Mouse (Mus musculus): ENCODE results near the gene Olfr495. TPM values are rescaled to one million over a fixed set of nuclear protein-coding genes. Genes with fewer than 3 reads are reported as not detected.

Gene Olfr495
- polyA plus RNA-seq (2016; fragmentation: Nextera tagmentation; extraction: Ambion mirVana) = not detected in 2 replicates

GRCm38 (mm10) chr7:108392867-108393266, at the start of gene Olfr495:
TSS of gene Olfr495 (plus strand) at chr7:108393167.
- Histone ChIP-seq H3K9me3 (replicated peaks) (no peaks in the 10 kb centered on the region), H3K27me3 (ENCODE audit: low read depth, poor library complexity, severe bottlenecking) (no peaks in the 10 kb centered on the region), H3K4me1 (no peaks in the 10 kb centered on the region), H3K36me3 (no peaks in the 10 kb centered on the region), H3K27ac (replicated peaks) (no peak within 1 kb of the TSS), H3K4me3 (no peak within 1 kb of the TSS)
- no peak for DNase-seq (ENCODE audit: low spot score)
- WGBS = 78% methylated on average over 1 of the region's 1 CpGs

GRCm38 (mm10) chr7:108346879-108347278, 46.1 kb upstream of the Olfr495 start, which contains the start of gene Olfr493:
TSS of gene Olfr493 (minus strand) at chr7:108346979.
- H3K9me3 ChIP-seq (replicated peaks) = no peaks in the 10 kb centered on the region
- H3K4me3 ChIP-seq = no peak within 1 kb of the TSS
- H3K4me1 ChIP-seq = no peaks in the 10 kb centered on the region
- no peaks in the 10 kb centered on the region for H3K27me3 ChIP-seq (ENCODE audit: low read depth, poor library complexity, severe bottlenecking)
- H3K36me3 ChIP-seq = no peaks in the 10 kb centered on the region
- no peak for DNase-seq (ENCODE audit: low spot score)
- WGBS = 78% methylated on average over 1 of the region's 1 CpGs
- H3K27ac ChIP-seq (replicated peaks) = no peak within 1 kb of the TSS

- Histone ChIP-seq H3K9me3 (replicated peaks) (no peaks in the 10 kb centered on the region), H3K27ac (replicated peaks) (no peak within 1 kb of the TSS), H3K4me3 (no peak within 1 kb of the TSS), H3K36me3 (no peaks in the 10 kb centered on the region), H3K27me3 (ENCODE audit: low read depth, poor library complexity, severe bottlenecking) (no peaks in the 10 kb centered on the region), H3K4me1 (no peaks in the 10 kb centered on the region)
- 90% methylated on average over 3 of the region's 3 CpGs for WGBS
- DNase-seq (ENCODE audit: low spot score) = no peak
These were observed 27.9 kb upstream of the Olfr495 start, which contains the start of gene Olfr494 for GRCm38 (mm10) chr7:108365035-108365434. TSS of gene Olfr494 (plus strand) at chr7:108365335.

GRCm38 (mm10) chr7:108420121-108420520, 27.2 kb downstream of the Olfr495 start, which contains the start of gene Olfr497:
TSS of gene Olfr497 (plus strand) at chr7:108420421.
- H3K36me3 ChIP-seq = no peaks in the 10 kb centered on the region
- no peak within 1 kb of the TSS for H3K4me3 ChIP-seq
- 82% methylated on average over 2 of the region's 2 CpGs for whole genome bisulfite sequencing
- DNase-seq (ENCODE audit: low spot score) = no peak
- no peaks in the 10 kb centered on the region for H3K27me3 ChIP-seq (ENCODE audit: low read depth, poor library complexity, severe bottlenecking)
- no peaks in the 10 kb centered on the region for H3K4me1 ChIP-seq
- no peaks in the 10 kb centered on the region for H3K9me3 ChIP-seq (replicated peaks)
- no peak within 1 kb of the TSS for H3K27ac ChIP-seq (replicated peaks)

Other genes with a start within 250 kb of the Olfr495 start
- gene Olfr485, start 233.3 kb upstream of the Olfr495 start, polyA plus RNA-seq (2016; fragmentation: Nextera tagmentation; extraction: Ambion mirVana) = not detected in 2 replicates
- not detected in 2 replicates for gene Olfr486, start 220.4 kb upstream of the Olfr495 start, polyA plus RNA-seq (2016; fragmentation: Nextera tagmentation; extraction: Ambion mirVana)
- gene Olfr487, start 178.5 kb upstream of the Olfr495 start, polyA plus RNA-seq (2016; fragmentation: Nextera tagmentation; extraction: Ambion mirVana) = not detected in 2 replicates
- gene Olfr488, start 134.8 kb upstream of the Olfr495 start, polyA plus RNA-seq (2016; fragmentation: Nextera tagmentation; extraction: Ambion mirVana) = not detected in 2 replicates
- not detected in 2 replicates for gene Olfr490, start 104.2 kb upstream of the Olfr495 start, polyA plus RNA-seq (2016; fragmentation: Nextera tagmentation; extraction: Ambion mirVana)
- not detected in 2 replicates for gene Olfr491, start 79.7 kb upstream of the Olfr495 start, polyA plus RNA-seq (2016; fragmentation: Nextera tagmentation; extraction: Ambion mirVana)
- not detected in 2 replicates for gene Olfr492, start 69.5 kb upstream of the Olfr495 start, polyA plus RNA-seq (2016; fragmentation: Nextera tagmentation; extraction: Ambion mirVana)
- gene Olfr493, start 46.2 kb upstream of the Olfr495 start, polyA plus RNA-seq (2016; fragmentation: Nextera tagmentation; extraction: Ambion mirVana) = not detected in 2 replicates
- gene Olfr494, start 27.8 kb upstream of the Olfr495 start, polyA plus RNA-seq (2016; fragmentation: Nextera tagmentation; extraction: Ambion mirVana) = not detected in 2 replicates
- gene Olfr497, start 27.3 kb downstream of the Olfr495 start, polyA plus RNA-seq (2016; fragmentation: Nextera tagmentation; extraction: Ambion mirVana) = not detected in 2 replicates
- not detected in 2 replicates for gene Olfr498, start 72.2 kb downstream of the Olfr495 start, polyA plus RNA-seq (2016; fragmentation: Nextera tagmentation; extraction: Ambion mirVana)
- gene Olfr502, start 131.9 kb downstream of the Olfr495 start, polyA plus RNA-seq (2016; fragmentation: Nextera tagmentation; extraction: Ambion mirVana) = not detected in 2 replicates
- gene Olfr503, start 151.4 kb downstream of the Olfr495 start, polyA plus RNA-seq (2016; fragmentation: Nextera tagmentation; extraction: Ambion mirVana) = not detected in 2 replicates
- not detected in 2 replicates for gene Olfr504, start 172.6 kb downstream of the Olfr495 start, polyA plus RNA-seq (2016; fragmentation: Nextera tagmentation; extraction: Ambion mirVana)
- gene Olfr506, start 217.6 kb downstream of the Olfr495 start, polyA plus RNA-seq (2016; fragmentation: Nextera tagmentation; extraction: Ambion mirVana) = not detected in 2 replicates
- gene Olfr507, start 228.6 kb downstream of the Olfr495 start, polyA plus RNA-seq (2016; fragmentation: Nextera tagmentation; extraction: Ambion mirVana) = not detected in 2 replicates
- gene Olfr508, start 236.8 kb downstream of the Olfr495 start, polyA plus RNA-seq (2016; fragmentation: Nextera tagmentation; extraction: Ambion mirVana) = not detected in 2 replicates

All from midbrain, embryonic 10.5 days (tissue).